Mouse (Mus musculus): ENCODE measurements around the gene Slc25a28.

Slc25a28 gene

GRCm38 (mm10) chr19:43675525-43676400 lies 1.1 kb upstream of the Slc25a28 start:
- peak; percentile 73 for DNase-seq

GRCm38 (mm10) chr19:43674316-43674689 lies 378 bp downstream of the Slc25a28 start:
- no peak for DNase-seq

- DNase-seq = peak; percentile 44
Observed at GRCm38 (mm10) chr19:43673513-43674315, 967 bp downstream of the Slc25a28 start.

GRCm38 (mm10) chr19:43671054-43671453 lies 3.6 kb downstream of the Slc25a28 start:
- DNase-seq = no peak

GRCm38 (mm10) chr19:43669136-43669759 lies 5.4 kb downstream of the Slc25a28 start:
- DNase-seq = no peak

- peak; percentile 59 for DNase-seq
Observed at GRCm38 (mm10) chr19:43667430-43667809, 7.3 kb downstream of the Slc25a28 start.

GRCm38 (mm10) chr19:43666661-43667429 lies 7.8 kb downstream of the Slc25a28 start:
- no peak for DNase-seq

GRCm38 (mm10) chr19:43665441-43666048 lies 9.1 kb downstream of the Slc25a28 start:
- DNase-seq = peak; percentile 48

- DNase-seq = no peak
Observed at GRCm38 (mm10) chr19:43663471-43663870, 11.2 kb downstream of the Slc25a28 start.

GRCm38 (mm10) chr19:43662176-43662967 lies 12.3 kb downstream of the Slc25a28 start:
- no peak for DNase-seq

GRCm38 (mm10) chr19:43660774-43661173 lies 13.9 kb downstream of the Slc25a28 start:
- no peak for DNase-seq

- DNase-seq = no peak
Observed at GRCm38 (mm10) chr19:43659632-43660031, 15.0 kb downstream of the Slc25a28 start.

GRCm38 (mm10) chr19:43655735-43656492 lies 18.8 kb downstream of the Slc25a28 start:
- DNase-seq = peak; percentile 84

- DNase-seq = no peak
Observed at GRCm38 (mm10) chr19:43651241-43651785, 23.4 kb downstream of the Slc25a28 start.

GRCm38 (mm10) chr19:43648343-43648742 lies 26.3 kb downstream of the Slc25a28 start:
- no peak for DNase-seq

- DNase-seq = no peak
Observed at GRCm38 (mm10) chr19:43647261-43647660, 27.4 kb downstream of the Slc25a28 start.

GRCm38 (mm10) chr19:43646852-43647251 lies 27.8 kb downstream of the Slc25a28 start:
- no peak for DNase-seq

- DNase-seq = no peak
Observed at GRCm38 (mm10) chr19:43645508-43645907, 29.2 kb downstream of the Slc25a28 start.

- DNase-seq = no peak
Observed at GRCm38 (mm10) chr19:43642843-43643242, 31.8 kb downstream of the Slc25a28 start.

- no peak for DNase-seq
Observed at GRCm38 (mm10) chr19:43641833-43642232, 32.8 kb downstream of the Slc25a28 start.

All from thymus, postnatal 4 days (tissue).